Mouse (Mus musculus) forebrain, embryonic 14.5 days (tissue): Measurements from ENCODE around the gene Wbp1. TPM values are rescaled to one million over a fixed set of nuclear protein-coding genes. Genes with fewer than 3 reads are reported as not detected.

Source experiments
- ATAC-seq: fragments of 200-750 bp; cut with Nextera tagmentation; 2 replicates; pipeline ENCODE4 v1.8.0; 2017; ENCODE audit warnings: mild to moderate bottlenecking, moderate library complexity
- DNase-seq: peaks from one replicate; pipeline ENCODE4 v3.0.0-alpha.2; 2015; ENCODE audit warnings: low spot score
- H3K27ac ChIP-seq: fragments of 300-500 bp; sonication (generic); 2 replicates; pipeline ENCODE4 v1.5.1; 2014; ENCODE audit warnings: low read depth, mild to moderate bottlenecking, control low read depth, low read length, moderate library complexity
- H3K27me3 ChIP-seq: fragments of 300-500 bp; sonication (generic); replicated peaks from 2 replicates; pipeline ENCODE4 v1.6.1; 2014; ENCODE audit warnings: low read length, control low read depth, mixed read lengths; ENCODE audit not compliant: control insufficient read depth, insufficient read depth
- H3K36me3 ChIP-seq: fragments of 300-500 bp; sonication (generic); 2 replicates; pipeline ENCODE4 v1.6.1; 2014; ENCODE audit warnings: low read length, control low read depth; ENCODE audit not compliant: control insufficient read depth, insufficient read depth
- H3K4me1 ChIP-seq: fragments of 300-500 bp; sonication (generic); 2 replicates; pipeline ENCODE4 v1.6.1; 2014; ENCODE audit warnings: antibody characterized with exemption, low read length, control low read depth; ENCODE audit not compliant: control insufficient read depth, insufficient read depth
- H3K4me2 ChIP-seq: fragments of 300-500 bp; sonication (generic); 2 replicates; pipeline ENCODE4 v1.6.1; 2014; ENCODE audit warnings: mild to moderate bottlenecking, control low read depth, low read length
- H3K4me3 ChIP-seq: fragments of 300-500 bp; sonication (generic); 2 replicates; pipeline ENCODE4 v1.5.1; 2014; ENCODE audit warnings: low read depth, low read length, control low read depth
- H3K9ac ChIP-seq: fragments of 300-500 bp; sonication (generic); 2 replicates; pipeline ENCODE4 v1.6.1; 2014; ENCODE audit warnings: mild to moderate bottlenecking, low read length, control low read depth, moderate library complexity
- H3K9me3 ChIP-seq: fragments of 300-500 bp; sonication (generic); replicated peaks from 2 replicates; pipeline ENCODE4 v1.6.1; 2016; ENCODE audit warnings: low read length, control low read depth, mixed read lengths; ENCODE audit not compliant: control insufficient read depth
- whole genome bisulfite sequencing: fragments of 180-500 bp; shearing (Covaris S2); extraction: QIAGEN DNeasy Blood & Tissue Kit; methylation state at CpG from one replicate; pipeline ENCODE4 v1.1.7; 2014; 5-methylcytosine and 5-hydroxymethylcytosine counted together
- polyA plus RNA-seq: library from polyadenylated mRNA; unstranded; fragments of >200 nt; fragmentation: Nextera tagmentation; extraction: Ambion mirVana; gene quantifications from 2 replicates; pipeline ENCODE4 v1.2.1, GENCODE M21; 2014

Wbp1 gene
- polyA plus RNA-seq, 1 experiment from 2014 or later: 214 TPM

DNA sequence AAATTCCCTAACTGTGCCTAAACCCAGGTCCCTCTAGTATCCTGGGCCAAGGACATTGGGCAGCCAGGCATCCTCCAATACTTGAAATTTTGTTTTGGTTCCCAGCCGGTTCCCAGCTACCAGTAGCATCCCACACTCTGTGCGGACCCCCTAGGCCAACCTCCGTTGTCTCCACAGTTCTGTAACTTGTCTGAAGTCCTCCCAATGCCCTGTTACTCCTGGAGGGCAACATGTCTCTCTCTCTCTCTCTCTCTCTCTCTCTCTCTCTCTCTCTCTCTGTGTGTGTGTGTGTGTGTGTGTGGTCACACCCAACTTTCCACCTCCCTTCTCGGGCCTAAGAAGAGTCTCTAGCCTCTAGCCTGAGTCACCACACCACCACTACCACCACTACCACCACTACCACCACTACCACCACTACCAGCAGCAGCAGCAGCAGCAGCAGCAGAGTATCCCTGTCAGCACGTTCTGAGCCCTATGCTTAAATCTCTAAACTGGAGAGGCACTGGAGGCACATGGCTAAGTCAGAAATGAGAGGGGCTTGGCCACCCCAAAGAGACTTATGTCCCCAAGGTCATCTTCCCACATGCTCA, 15.0 kb upstream of the Wbp1 start:
- H3K9me3 ChIP-seq: no peaks in the 10 kb centered on the region
- peak overlapping the region; percentile 67 for H3K4me2 ChIP-seq
- peak overlapping the region; percentile 67; the same call in 1 of the 2 replicates for H3K9ac ChIP-seq
- no peak for DNase-seq
- peak overlapping the region; percentile 33; the same call in 1 of the 2 replicates for H3K4me3 ChIP-seq
- no peak for ATAC-seq
- peaks cover 12% of the 10 kb centered on the region for H3K4me1 ChIP-seq
- H3K36me3 ChIP-seq: no peaks in the 10 kb centered on the region
- WGBS: 24% methylated on average over 5 of the region's 5 CpGs
- H3K27ac ChIP-seq: peak overlapping the region; percentile 80; the same call in 1 of the 2 replicates
- H3K27me3 ChIP-seq: peaks cover 8% of the 10 kb centered on the region; the same call in 1 of the 2 replicates

DNA sequence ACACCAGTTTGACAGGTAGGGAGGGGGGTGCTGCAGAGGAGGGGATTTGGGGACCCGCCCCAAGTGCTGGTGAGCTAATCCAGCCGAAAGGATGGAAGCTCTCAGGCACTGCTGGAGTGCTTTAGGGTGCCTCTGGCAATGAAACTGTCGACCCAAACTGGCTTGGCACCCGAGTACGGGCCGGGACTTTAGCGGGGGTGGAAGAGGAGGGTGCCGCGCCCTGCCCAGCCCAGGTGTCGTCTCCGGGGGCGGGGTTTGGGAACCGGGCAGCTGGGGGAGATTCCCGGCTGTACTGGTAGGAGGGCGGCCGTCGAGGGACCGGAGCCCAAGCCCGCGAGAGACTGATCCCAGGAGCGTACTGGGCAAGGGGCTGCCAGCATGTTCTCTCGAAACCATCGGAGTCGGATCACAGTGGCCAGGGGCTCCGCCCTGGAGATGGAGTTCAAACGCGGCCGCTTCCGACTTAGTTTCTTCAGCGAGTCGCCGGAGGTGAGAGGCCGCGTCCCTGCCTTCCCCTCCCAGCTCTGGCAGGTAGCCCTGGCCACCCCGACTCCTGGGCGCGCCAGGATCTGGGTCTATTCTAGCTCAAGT, 14.3 kb upstream of the Wbp1 start:
- no peaks in the 10 kb centered on the region for H3K9me3 ChIP-seq
- WGBS: 7% methylated on average over 36 of the region's 37 CpGs
- peaks cover 12% of the 10 kb centered on the region for H3K4me1 ChIP-seq
- H3K27ac ChIP-seq: no peak overlapping the region
- peak overlapping the region; percentile 67 for H3K4me2 ChIP-seq
- H3K27me3 ChIP-seq: peaks cover 7% of the 10 kb centered on the region; the same call in 1 of the 2 replicates
- H3K4me3 ChIP-seq: no peak overlapping the region
- H3K9ac ChIP-seq: no peak overlapping the region
- ATAC-seq: no peak
- no peaks in the 10 kb centered on the region for H3K36me3 ChIP-seq
- no peak for DNase-seq

- Histone ChIP-seq H3K9ac (no peak within 1 kb of the TSS), H3K27me3 (peaks cover 7% of the 10 kb centered on the region; the same call in 1 of the 2 replicates), H3K36me3 (no peaks in the 10 kb centered on the region), H3K4me1 (peaks cover 12% of the 10 kb centered on the region), H3K9me3 (no peaks in the 10 kb centered on the region), H3K4me3 (no peak within 1 kb of the TSS), H3K4me2 (peak within 1 kb of the TSS; percentile 67), H3K27ac (no peak within 1 kb of the TSS)
- no peak for ATAC-seq
- WGBS: 56% methylated on average over 7 of the region's 7 CpGs
- DNase-seq: no peak
Observed at GRCm38 (mm10) chr6:83134951-83135513, 13.7 kb upstream of the Wbp1 start, which contains the start of gene Rtkn. TSS of gene Rtkn (plus strand) at chr6:83135463.

DNA sequence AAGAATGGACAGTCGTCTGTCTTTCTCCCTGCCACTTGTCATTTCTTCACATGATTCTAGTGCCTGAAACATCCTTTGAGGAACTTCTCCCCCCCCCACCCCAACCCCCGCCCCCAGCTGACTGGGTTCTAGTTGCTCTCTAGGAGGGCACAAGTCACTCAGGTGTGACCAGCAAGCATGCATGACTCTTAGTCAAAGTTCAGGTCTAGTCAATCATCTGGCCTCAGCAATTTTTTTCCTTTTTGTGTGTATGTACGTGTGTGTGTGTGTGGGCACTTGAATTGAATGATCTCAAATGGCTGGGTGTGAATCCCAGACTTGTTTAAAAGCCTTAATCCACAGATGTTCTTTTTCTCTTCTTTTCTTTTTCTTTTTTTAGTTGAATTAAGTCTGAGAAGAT, 12.9 kb upstream of the Wbp1 start:
- Histone ChIP-seq H3K4me1 (peaks cover 12% of the 10 kb centered on the region), H3K27ac (no peak overlapping the region), H3K4me2 (no peak overlapping the region), H3K9ac (no peak overlapping the region), H3K9me3 (no peaks in the 10 kb centered on the region), H3K4me3 (no peak overlapping the region), H3K36me3 (no peaks in the 10 kb centered on the region), H3K27me3 (peaks cover 7% of the 10 kb centered on the region; the same call in 1 of the 2 replicates)
- no peak for DNase-seq
- WGBS: 70% methylated on average over 3 of the region's 3 CpGs
- no peak for ATAC-seq

DNA sequence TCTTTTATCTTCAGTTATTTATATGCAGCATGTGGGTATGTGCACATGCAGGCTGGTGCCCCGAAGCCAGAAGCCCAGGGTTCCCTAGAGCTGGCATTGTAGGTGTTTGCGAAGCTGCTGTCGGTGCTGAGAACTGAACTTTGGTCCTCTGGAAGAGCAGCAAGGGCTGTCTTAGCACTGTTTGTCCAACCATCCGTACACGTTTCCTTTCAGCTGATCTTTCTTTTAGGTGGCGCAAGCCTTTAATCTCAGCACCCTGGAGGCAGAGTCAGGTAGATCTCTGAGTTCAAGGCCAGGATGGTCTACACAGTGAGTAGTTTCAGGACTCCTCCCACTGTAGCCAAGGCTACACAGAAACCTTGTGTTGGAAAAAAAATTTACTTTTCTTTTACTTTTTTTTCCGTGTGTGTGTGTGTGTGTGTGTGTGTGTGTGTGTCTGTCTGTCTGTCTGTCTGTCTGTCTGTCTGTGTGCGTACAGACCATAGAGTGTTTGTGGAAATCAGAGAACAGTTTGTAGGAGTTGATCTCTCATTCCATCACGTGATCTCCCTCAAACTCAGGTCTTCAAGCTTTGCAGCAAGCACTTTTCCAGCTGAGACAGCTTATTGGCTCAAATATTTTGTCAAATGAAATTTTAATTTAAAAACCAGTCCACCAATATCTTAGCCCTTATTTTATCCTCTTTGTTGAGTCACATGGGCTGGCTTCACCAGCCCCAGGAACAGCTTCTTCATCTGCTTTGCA, 11.0 kb upstream of the Wbp1 start:
- ATAC-seq: no peak
- Histone ChIP-seq H3K4me3 (no peak overlapping the region), H3K4me2 (no peak overlapping the region), H3K27ac (no peak overlapping the region), H3K9ac (no peak overlapping the region), H3K27me3 (peaks cover 7% of the 10 kb centered on the region; the same call in 1 of the 2 replicates), H3K9me3 (no peaks in the 10 kb centered on the region), H3K36me3 (no peaks in the 10 kb centered on the region), H3K4me1 (peaks cover 8% of the 10 kb centered on the region)
- no peak for DNase-seq
- 81% methylated on average over 9 of the region's 9 CpGs for WGBS

DNA sequence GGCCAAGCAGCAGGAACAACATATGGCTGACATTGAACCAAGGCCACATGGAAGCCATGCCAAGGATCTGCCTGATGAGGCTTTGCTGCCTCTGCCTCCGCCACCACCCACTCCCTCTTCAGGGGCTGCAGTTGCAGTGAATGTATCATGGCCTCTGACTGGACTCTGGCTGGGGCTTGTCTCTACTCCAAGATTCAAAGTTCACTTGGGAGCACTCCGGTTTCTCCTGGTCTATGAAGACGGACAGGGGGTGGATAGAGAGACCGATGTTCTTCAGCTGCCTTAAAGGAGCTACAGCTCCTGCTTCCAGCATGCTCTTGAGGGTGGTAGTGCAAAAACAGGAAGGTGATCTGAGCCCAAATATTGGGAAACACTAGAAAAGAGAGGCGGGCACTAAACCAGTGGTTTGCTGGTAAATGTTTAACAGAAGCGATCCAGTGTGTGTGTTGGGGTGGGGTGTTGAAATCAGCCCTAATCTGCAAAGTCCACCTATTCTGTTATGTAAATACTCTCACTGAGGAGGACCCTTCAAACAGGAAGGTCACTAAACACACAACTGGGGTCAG, 10.2 kb upstream of the Wbp1 start:
- H3K9me3 ChIP-seq: no peaks in the 10 kb centered on the region
- peaks cover 1% of the 10 kb centered on the region; the same call in 1 of the 2 replicates for H3K27me3 ChIP-seq
- no peak for ATAC-seq
- WGBS: 82% methylated on average over 6 of the region's 6 CpGs
- no peak overlapping the region for H3K27ac ChIP-seq
- H3K9ac ChIP-seq: no peak overlapping the region
- H3K4me2 ChIP-seq: no peak overlapping the region
- H3K36me3 ChIP-seq: no peaks in the 10 kb centered on the region
- H3K4me3 ChIP-seq: no peak overlapping the region
- H3K4me1 ChIP-seq: peaks cover under 1% of the 10 kb centered on the region; the same call in 1 of the 2 replicates
- no peak for DNase-seq

DNA sequence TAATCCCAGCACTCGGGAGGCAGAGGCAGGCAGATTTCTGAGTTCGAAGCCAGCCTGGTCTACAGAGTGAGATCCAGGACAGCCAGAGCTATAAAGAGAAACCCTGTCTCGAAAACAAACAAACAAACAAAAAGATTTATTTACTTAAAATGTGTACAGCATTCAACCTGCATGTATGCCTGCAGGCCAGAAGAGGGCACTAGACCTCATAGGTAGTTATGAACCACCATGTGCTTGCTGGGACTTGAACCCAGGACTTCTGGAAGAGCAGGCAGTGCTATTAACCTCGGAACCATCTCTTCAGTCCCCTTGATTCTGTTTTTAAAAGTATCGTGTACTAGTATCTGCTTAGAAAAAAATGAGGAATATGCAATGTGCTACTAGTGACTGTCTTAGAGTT, 6.1 kb upstream of the Wbp1 start:
- Histone ChIP-seq H3K9ac (no peak overlapping the region), H3K4me2 (no peak overlapping the region)

GRCm38 (mm10) chr6:83125331-83125730, 4.0 kb upstream of the Wbp1 start, which contains the start of gene Ino80b:
TSS of gene Ino80b (minus strand) at chr6:83125431.
- ATAC-seq: no peak
- no peak for DNase-seq
- Histone ChIP-seq H3K36me3 (peaks cover 6% of the 10 kb centered on the region; the same call in 1 of the 2 replicates), H3K27ac (peak within 1 kb of the TSS; percentile 44; the same call in 1 of the 2 replicates), H3K9me3 (no peaks in the 10 kb centered on the region), H3K4me3 (peak within 1 kb of the TSS; percentile 69), H3K4me2 (peak within 1 kb of the TSS; percentile 87), H3K9ac (peak within 1 kb of the TSS; percentile 72), H3K27me3 (no peaks in the 10 kb centered on the region), H3K4me1 (peaks cover 15% of the 10 kb centered on the region)
- 17% methylated on average over 5 of the region's 5 CpGs for WGBS

More for the DNA sequence above, 6.1 kb upstream of the Wbp1 start:
- 95% methylated on average over 5 of the region's 5 CpGs for WGBS
- ATAC-seq: no peak
- DNase-seq: no peak
- H3K4me1 ChIP-seq: peaks cover 15% of the 10 kb centered on the region
- peaks cover 6% of the 10 kb centered on the region; the same call in 1 of the 2 replicates for H3K36me3 ChIP-seq
- H3K27me3 ChIP-seq: no peaks in the 10 kb centered on the region
- no peaks in the 10 kb centered on the region for H3K9me3 ChIP-seq
- H3K27ac ChIP-seq: no peak overlapping the region
- H3K4me3 ChIP-seq: no peak overlapping the region
